Mouse (Mus musculus) urinary bladder, adult 18-20 months (tissue): Measurements from ENCODE around the gene Gm11037.

Source experiments
- DNase-seq, 2 experiments: peaks; one replicate each; pipeline ENCODE4 v3.0.0; 2022; ENCODE audit warnings: low spot score in 2 of 2, mixed read lengths in 2 of 2

Gm11037 gene

GRCm38 (mm10) chr2:131148353-131149253, 15.3 kb downstream of the Gm11037 start:
- no peak for DNase-seq

GRCm38 (mm10) chr2:131149254-131149578, 15.9 kb downstream of the Gm11037 start:
- DNase-seq: no peak

GRCm38 (mm10) chr2:131152166-131152730, 19.0 kb downstream of the Gm11037 start:
- DNase-seq: no peak

GRCm38 (mm10) chr2:131154036-131154435, 20.7 kb downstream of the Gm11037 start:
- DNase-seq: no peak

GRCm38 (mm10) chr2:131156987-131157386, 23.7 kb downstream of the Gm11037 start:
- DNase-seq: no peak

GRCm38 (mm10) chr2:131159491-131159910, 26.2 kb downstream of the Gm11037 start:
- DNase-seq: no peak

GRCm38 (mm10) chr2:131159938-131160581, 26.8 kb downstream of the Gm11037 start, which contains the start of gene 1700037H04Rik:
Gene 1700037H04Rik (minus strand): TSS chr2:131160081.
- DNase-seq: peak; percentile 81 to 94

GRCm38 (mm10) chr2:131160671-131161111, 27.4 kb downstream of the Gm11037 start:
- DNase-seq: peak in 1 of 2 experiments; percentile 34

GRCm38 (mm10) chr2:131163924-131164323, 30.6 kb downstream of the Gm11037 start:
- no peak for DNase-seq

GRCm38 (mm10) chr2:131166172-131166571, 32.9 kb downstream of the Gm11037 start:
- DNase-seq: no peak

- no peak for DNase-seq
These were observed 34.7 kb downstream of the Gm11037 start for GRCm38 (mm10) chr2:131167984-131168383.

GRCm38 (mm10) chr2:131168914-131169313, 35.6 kb downstream of the Gm11037 start:
- DNase-seq: no peak

GRCm38 (mm10) chr2:131170936-131171335, 37.6 kb downstream of the Gm11037 start:
- no peak for DNase-seq

GRCm38 (mm10) chr2:131171401-131172104, 38.3 kb downstream of the Gm11037 start:
- peak; percentile 74 to 76 for DNase-seq

- DNase-seq: no peak
These were observed 39.0 kb downstream of the Gm11037 start for GRCm38 (mm10) chr2:131172322-131172721.

- DNase-seq: peak; percentile 31 to 40
These were observed 41.4 kb downstream of the Gm11037 start for GRCm38 (mm10) chr2:131174700-131175099.

GRCm38 (mm10) chr2:131175286-131175944, 42.1 kb downstream of the Gm11037 start:
- DNase-seq: no peak

GRCm38 (mm10) chr2:131175945-131176309, 42.6 kb downstream of the Gm11037 start:
- no peak for DNase-seq

- DNase-seq: peak; percentile 31 to 57
These were observed 43.2 kb downstream of the Gm11037 start for GRCm38 (mm10) chr2:131176491-131176890.

- no peak for DNase-seq
These were observed 44.6 kb downstream of the Gm11037 start for GRCm38 (mm10) chr2:131177932-131178331.

- DNase-seq: peak; percentile 31 to 43
These were observed 45.5 kb downstream of the Gm11037 start for GRCm38 (mm10) chr2:131178828-131179245.
